Mouse (Mus musculus) heart, embryonic 14.5 days (tissue): ENCODE results near the gene Lsm10. TPM values are rescaled to one million over a fixed set of nuclear protein-coding genes. Genes with fewer than 3 reads are reported as not detected.

Source experiments
- ATAC-seq: fragments of 200-750 bp; cut with Nextera tagmentation; 2 replicates; pipeline ENCODE4 v1.8.0; 2017; ENCODE audit warnings: low read depth, moderate TSS enrichment; ENCODE audit not compliant: insufficient number of reproducible peaks, insufficient read depth, low FRiP score
- H3K27ac ChIP-seq, 2 experiments: fragments of 200-500 bp in 1 of 2; fragments of 300-500 bp in 1 of 2; sonication (generic) in 1 of 2; replicated peaks in 1 of 2; 2 replicates each; pipeline ENCODE4 v1.5.1; 2012 to 2014; ENCODE audit warnings: low read depth in 2 of 2, low read length in 2 of 2, control low read depth in 1 of 2, mild to moderate bottlenecking in 1 of 2, mixed read lengths in 1 of 2; ENCODE audit not compliant: control insufficient read depth in 1 of 2, insufficient read depth in 1 of 2
- H3K27me3 ChIP-seq: fragments of 300-500 bp; sonication (generic); 2 replicates; pipeline ENCODE4 v1.6.1; 2014; ENCODE audit warnings: mild to moderate bottlenecking, low read length, control low read depth; ENCODE audit not compliant: control insufficient read depth, insufficient read depth
- H3K36me3 ChIP-seq: fragments of 300-500 bp; sonication (generic); 2 replicates; pipeline ENCODE4 v1.6.1; 2014; ENCODE audit warnings: mild to moderate bottlenecking, control low read depth, low read length, mixed read lengths; ENCODE audit not compliant: control insufficient read depth, insufficient read depth
- H3K4me1 ChIP-seq, 2 experiments: fragments of 200-500 bp in 1 of 2; fragments of 300-500 bp in 1 of 2; sonication (generic) in 1 of 2; 2 replicates each; pipeline ENCODE4 v1.6.1; 2012 to 2014; ENCODE audit warnings: low read length in 2 of 2, control low read depth in 1 of 2, mixed read lengths in 1 of 2; ENCODE audit not compliant: control insufficient read depth in 2 of 2, insufficient read depth in 2 of 2
- H3K4me2 ChIP-seq: fragments of 300-500 bp; sonication (generic); 2 replicates; pipeline ENCODE4 v1.6.1; 2014; ENCODE audit warnings: mild to moderate bottlenecking, low read length
- H3K4me3 ChIP-seq, 2 experiments: fragments of 200-500 bp in 1 of 2; fragments of 300-500 bp in 1 of 2; sonication (generic) in 1 of 2; 2 replicates each; pipeline ENCODE4 v1.5.1; 2012 to 2014; ENCODE audit warnings: low read length in 2 of 2, mild to moderate bottlenecking in 2 of 2, control low read depth in 1 of 2, low read depth in 1 of 2, moderate library complexity in 1 of 2; ENCODE audit not compliant: control insufficient read depth in 1 of 2, insufficient read depth in 1 of 2
- H3K9ac ChIP-seq: fragments of 300-500 bp; sonication (generic); 2 replicates; pipeline ENCODE4 v1.6.1; 2014; ENCODE audit warnings: mild to moderate bottlenecking, low read length
- H3K9me3 ChIP-seq: fragments of 300-500 bp; sonication (generic); 2 replicates; pipeline ENCODE4 v1.6.1; 2016; ENCODE audit warnings: low read length, control low read depth; ENCODE audit not compliant: control insufficient read depth
- WGBS: fragments of 180-500 bp; shearing (Covaris S2); extraction: QIAGEN DNeasy Blood & Tissue Kit; methylation state at CpG from one replicate; pipeline ENCODE4 v1.1.7; 2014; 5-methylcytosine and 5-hydroxymethylcytosine counted together
- polyA plus RNA-seq: library from polyadenylated mRNA; unstranded; fragments of >200 nt; fragmentation: Nextera tagmentation; extraction: Ambion mirVana; gene quantifications from 2 replicates; pipeline ENCODE4 v1.2.1, GENCODE M21; 2014

Lsm10 gene
- polyA plus RNA-seq, 1 experiment from 2014 or later, result 49.1 TPM

DNA sequence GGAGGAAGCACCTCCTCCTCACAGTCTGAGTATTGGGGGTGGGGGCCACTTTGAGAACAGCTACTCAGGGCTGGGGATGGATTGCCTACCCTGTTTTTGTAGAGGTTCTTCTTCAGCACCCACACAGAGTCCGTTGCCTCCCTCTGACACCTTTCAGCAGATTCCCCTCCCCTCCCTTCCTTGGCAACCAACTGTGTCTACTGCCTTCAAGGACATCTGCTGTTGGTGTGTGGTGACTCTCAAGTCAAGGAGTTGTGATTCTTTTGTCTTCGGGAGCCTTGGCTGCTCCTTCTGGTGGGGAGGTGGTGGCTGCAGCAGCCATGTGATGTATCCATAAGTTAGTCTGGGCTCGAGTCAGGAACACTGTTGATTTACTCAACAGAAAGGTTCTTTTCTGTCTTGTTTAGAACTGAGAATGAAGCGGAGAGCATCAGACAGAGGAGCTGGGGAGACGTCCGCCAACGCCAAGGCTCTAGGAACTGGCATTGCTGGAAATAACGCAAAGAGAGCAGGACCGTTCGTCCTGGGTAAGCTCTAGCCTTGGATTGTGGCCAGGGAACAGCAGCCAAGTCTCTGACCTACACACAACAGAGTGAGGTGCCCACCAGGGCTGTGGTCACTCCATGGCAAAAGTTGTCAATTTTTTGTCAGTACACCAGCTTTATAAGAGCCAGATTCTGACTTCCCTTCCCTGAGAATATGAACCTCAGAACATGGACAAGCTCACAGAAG lies 27.1 kb downstream of the Lsm10 start:
- peaks cover 4 to 6% of the 10 kb centered on the region in 2 experiments; a peak in 3 of 4 replicates for H3K4me1 ChIP-seq
- no peak overlapping the region; the same call in 1 of the 2 replicates for H3K9ac ChIP-seq
- ATAC-seq, result no peak
- peaks cover 59% of the 10 kb centered on the region for H3K36me3 ChIP-seq
- no peak overlapping the region for H3K4me2 ChIP-seq
- no peak overlapping the region for H3K4me3 ChIP-seq
- no peaks in the 10 kb centered on the region for H3K27me3 ChIP-seq
- peaks cover 7% of the 10 kb centered on the region; the same call in 1 of the 2 replicates for H3K9me3 ChIP-seq
- WGBS, result 66% methylated on average over 10 of the region's 10 CpGs
- H3K27ac ChIP-seq, result no peak overlapping the region

DNA sequence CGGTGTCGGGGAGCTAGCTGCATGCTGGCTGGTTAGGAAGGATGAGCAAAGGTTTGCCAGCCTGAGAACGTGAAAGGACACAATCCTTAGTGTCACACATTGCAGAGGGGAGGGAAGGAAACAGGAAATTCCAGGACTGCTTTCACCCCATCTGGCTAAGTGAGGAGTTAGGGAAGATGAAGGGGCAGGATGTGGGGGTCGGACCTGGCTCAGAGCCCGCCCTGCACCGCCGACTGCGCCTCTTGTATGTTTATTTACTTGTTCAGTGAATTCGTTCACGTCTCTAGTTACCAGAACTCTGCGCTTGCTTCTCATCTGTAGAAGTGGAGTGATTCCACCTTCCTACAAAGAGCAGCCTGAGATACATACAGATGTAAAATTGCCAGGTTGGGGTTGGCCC lies 34.1 kb downstream of the Lsm10 start:
- H3K36me3 ChIP-seq, result peaks cover 74% of the 10 kb centered on the region
- ATAC-seq, result no peak
- H3K4me3 ChIP-seq, result no peak overlapping the region
- no peaks in the 10 kb centered on the region for H3K27me3 ChIP-seq
- 67% methylated on average over 11 of the region's 11 CpGs for WGBS
- H3K9me3 ChIP-seq, result no peaks in the 10 kb centered on the region
- H3K9ac ChIP-seq, result no peak overlapping the region
- H3K4me1 ChIP-seq, result peaks cover 17 to 23% of the 10 kb centered on the region in 2 experiments; a peak in 3 of 4 replicates
- H3K27ac ChIP-seq, result peak overlapping the region; percentile 23 to 69
- 0 out of 2 replicates have a peak overlapping the region, but pooled peaks have one; percentile 6 for H3K4me2 ChIP-seq

DNA sequence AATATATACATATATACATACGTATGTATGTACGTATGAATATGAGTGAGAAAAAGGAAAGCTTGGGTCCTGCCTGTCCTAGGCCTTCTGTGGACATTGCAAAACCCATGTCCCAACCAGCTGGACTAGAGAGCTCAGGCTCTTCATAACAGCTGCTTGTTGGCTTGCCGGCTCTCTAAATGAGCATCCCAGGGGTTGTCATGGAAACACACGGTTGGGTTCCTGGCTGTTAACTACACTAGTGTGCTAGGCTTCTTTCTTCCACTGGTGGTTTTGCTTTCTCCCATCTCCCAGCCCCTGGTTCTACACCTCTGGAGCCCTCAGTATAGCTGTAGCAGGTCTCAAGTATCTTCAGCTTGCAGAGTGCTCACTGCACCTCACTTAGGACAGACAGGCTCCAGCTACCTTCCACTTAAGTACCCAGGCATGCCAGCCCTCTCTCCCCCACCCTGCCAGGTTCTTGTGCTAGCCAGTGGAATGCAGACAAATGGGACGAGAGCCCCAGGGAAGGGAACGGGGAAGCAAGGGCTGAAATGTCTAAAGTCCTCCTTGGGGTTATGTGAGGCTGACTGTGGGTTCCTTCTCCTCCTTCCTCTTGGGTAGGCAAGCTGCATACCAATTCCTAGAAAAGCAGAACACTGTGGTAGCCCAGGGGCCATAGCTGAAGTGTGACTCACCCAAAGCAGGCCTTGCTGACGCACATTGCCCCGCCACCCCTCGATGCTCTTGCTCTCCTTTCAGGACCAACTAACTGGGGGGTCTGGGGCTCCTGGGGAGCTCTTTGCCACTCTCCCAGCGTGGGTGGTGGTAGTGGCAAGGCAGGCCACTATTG lies 35.1 kb downstream of the Lsm10 start:
- Histone ChIP-seq H3K9ac (no peak overlapping the region), H3K27me3 (no peaks in the 10 kb centered on the region), H3K36me3 (peaks cover 74% of the 10 kb centered on the region), H3K4me3 (no peak overlapping the region), H3K9me3 (no peaks in the 10 kb centered on the region), H3K4me2 (no peak overlapping the region), H3K4me1 (peaks cover 17 to 23% of the 10 kb centered on the region in 2 experiments; a peak in 3 of 4 replicates), H3K27ac (peak overlapping the region in 1 of 2 experiments; percentile 28; a peak in 1 of 4 replicates)
- 49% methylated on average over 10 of the region's 10 CpGs for WGBS
- ATAC-seq, result no peak; the same call in 1 of the 2 replicates

DNA sequence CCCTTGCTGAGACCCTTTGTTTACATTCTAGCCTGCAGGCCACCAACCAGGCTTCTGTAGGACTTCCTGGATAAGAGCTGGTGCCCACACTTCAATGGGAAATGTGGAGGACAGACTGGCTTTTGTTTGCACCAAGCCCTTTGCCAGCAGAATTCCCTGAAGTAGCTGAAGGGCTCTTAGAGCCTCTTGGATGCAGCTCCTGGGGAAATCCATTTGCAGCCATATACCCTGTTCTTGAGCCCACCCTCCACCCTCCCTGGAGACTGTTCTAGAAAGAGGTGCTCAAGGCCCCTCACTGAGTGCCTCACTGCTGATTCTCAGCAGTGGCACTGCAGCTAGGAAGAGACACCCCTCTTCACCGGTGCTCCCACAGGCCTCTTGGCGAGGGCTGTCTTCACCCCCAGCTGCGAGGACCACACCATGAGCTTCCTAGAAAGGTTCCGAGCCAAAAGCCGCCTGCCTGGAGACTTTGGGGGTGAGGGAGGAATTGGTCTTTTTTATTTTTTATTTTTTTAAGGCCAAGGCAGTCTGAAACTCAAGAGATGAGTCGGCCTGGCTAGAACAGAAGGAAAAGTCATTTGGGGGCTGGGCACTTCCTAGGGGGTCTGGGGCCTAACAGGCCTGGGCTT lies 36.3 kb downstream of the Lsm10 start:
- no peak for ATAC-seq
- WGBS, result 80% methylated on average over 6 of the region's 6 CpGs
- H3K9me3 ChIP-seq, result no peaks in the 10 kb centered on the region
- no peak overlapping the region for H3K4me3 ChIP-seq
- H3K4me2 ChIP-seq, result no peak overlapping the region
- H3K4me1 ChIP-seq, result peaks cover 17 to 23% of the 10 kb centered on the region in 2 experiments; a peak in 3 of 4 replicates
- no peaks in the 10 kb centered on the region for H3K27me3 ChIP-seq
- peaks cover 75% of the 10 kb centered on the region for H3K36me3 ChIP-seq
- H3K27ac ChIP-seq, result 0 out of 4 replicates have a peak overlapping the region, but pooled peaks of 1 of the 2 experiments have one; percentile 7
- H3K9ac ChIP-seq, result no peak overlapping the region

DNA sequence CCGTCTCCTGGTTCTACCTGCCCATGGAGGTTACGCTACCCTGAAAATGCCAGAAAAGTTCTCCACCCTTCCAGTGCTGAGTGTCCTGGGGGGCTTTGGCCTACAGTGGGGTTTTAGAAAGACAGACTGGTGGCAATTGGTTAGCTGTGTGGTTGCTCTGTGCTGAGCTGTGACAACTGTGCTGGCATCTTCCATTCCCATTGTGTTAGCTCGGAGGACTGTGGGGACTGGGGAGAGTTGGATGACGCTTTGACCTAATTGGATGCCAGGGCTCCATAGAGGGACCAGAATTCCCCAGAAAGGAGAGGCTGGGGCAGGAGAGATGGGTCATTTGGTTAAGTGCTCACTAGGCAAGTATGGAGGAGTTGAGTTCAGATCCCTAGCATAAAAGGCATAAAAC lies 37.8 kb downstream of the Lsm10 start:
- WGBS, result 91% methylated on average over 4 of the region's 4 CpGs
- no peak overlapping the region for H3K27ac ChIP-seq
- H3K9ac ChIP-seq, result no peak overlapping the region
- H3K27me3 ChIP-seq, result no peaks in the 10 kb centered on the region
- ATAC-seq, result no peak
- no peak overlapping the region for H3K4me3 ChIP-seq
- peaks cover 75% of the 10 kb centered on the region for H3K36me3 ChIP-seq
- no peaks in the 10 kb centered on the region for H3K9me3 ChIP-seq
- H3K4me2 ChIP-seq, result no peak overlapping the region
- H3K4me1 ChIP-seq, result peaks cover 17 to 23% of the 10 kb centered on the region in 2 experiments; a peak in 3 of 4 replicates

DNA sequence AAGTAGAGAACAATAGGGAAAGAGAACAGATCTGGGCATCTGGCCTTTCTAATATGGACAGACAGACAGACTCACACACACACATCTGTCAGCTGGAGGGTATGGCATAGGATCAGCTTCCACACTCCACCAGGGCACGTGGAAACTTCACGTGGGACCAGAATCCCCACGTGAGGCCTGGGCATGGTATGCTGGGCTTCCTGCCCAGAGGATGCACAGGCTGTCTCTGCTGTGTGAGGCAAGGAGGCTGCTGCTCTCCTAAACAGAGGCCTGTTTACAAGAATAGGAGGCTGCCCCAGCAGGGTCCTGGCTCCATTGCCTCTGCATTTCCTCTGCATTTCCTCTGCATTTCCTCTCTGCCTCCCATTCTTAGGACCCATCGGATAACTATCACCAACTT lies 38.2 kb downstream of the Lsm10 start:
- Histone ChIP-seq H3K4me3 (no peak overlapping the region), H3K27ac (no peak overlapping the region), H3K9ac (no peak overlapping the region), H3K4me2 (no peak overlapping the region), H3K4me1 (peaks cover 17 to 23% of the 10 kb centered on the region in 2 experiments; a peak in 3 of 4 replicates), H3K27me3 (no peaks in the 10 kb centered on the region), H3K36me3 (peaks cover 75% of the 10 kb centered on the region), H3K9me3 (no peaks in the 10 kb centered on the region)
- ATAC-seq, result no peak
- 70% methylated on average over 4 of the region's 4 CpGs for WGBS

DNA sequence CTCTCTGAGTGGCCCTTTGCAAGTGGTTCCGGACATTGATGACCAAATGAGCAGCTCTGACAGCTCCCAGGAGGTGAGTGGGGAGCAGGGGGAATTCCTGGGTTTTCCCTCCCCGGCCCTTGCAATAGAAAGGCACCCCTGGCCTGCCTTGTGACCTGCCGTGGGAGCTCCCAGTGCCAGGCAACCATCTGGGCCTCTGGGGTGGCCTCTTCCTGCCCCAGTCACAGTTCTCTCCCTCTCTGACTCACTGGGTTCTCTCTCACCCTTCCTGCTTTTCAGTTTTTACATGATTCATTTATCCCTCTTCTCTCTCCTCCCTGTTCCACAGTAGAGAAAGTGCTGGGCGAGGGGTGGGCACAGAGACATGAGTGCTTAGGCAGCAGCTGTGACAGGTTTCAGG lies 41.4 kb downstream of the Lsm10 start:
- Histone ChIP-seq H3K4me3 (no peak overlapping the region), H3K27ac (no peak overlapping the region), H3K9me3 (no peaks in the 10 kb centered on the region), H3K36me3 (peaks cover 69% of the 10 kb centered on the region), H3K4me1 (peaks cover 9 to 11% of the 10 kb centered on the region in 2 experiments; a peak in 3 of 4 replicates), H3K4me2 (no peak overlapping the region), H3K9ac (no peak overlapping the region), H3K27me3 (no peaks in the 10 kb centered on the region)
- 70% methylated on average over 4 of the region's 4 CpGs for WGBS
- no peak for ATAC-seq
